Mouse (Mus musculus) limb, embryonic 15.5 days (tissue): ENCODE measurements around the gene Rbm8a. TPM values are rescaled to one million over a fixed set of nuclear protein-coding genes. Genes with fewer than 3 reads are reported as not detected.
"Not testable (repeated sequence)": the region's sequence is repeated elsewhere in the genome, so short reads cannot be mapped to it uniquely, and the experiment has no call there.

Experiments used
- ATAC-seq: fragments of 200-750 bp; cut with Nextera tagmentation; 2 replicates; pipeline ENCODE4 v1.8.0; 2017; ENCODE audit warnings: low read depth, moderate TSS enrichment; ENCODE audit not compliant: insufficient number of reproducible peaks, low FRiP score, low TSS enrichment
- H3K27ac ChIP-seq: fragments of 300-500 bp; sonication (generic); 2 replicates; pipeline ENCODE4 v1.5.1; 2015; ENCODE audit warnings: moderate library complexity, mild to moderate bottlenecking, inconsistent platforms
- H3K27me3 ChIP-seq: fragments of 300-500 bp; sonication (generic); 2 replicates; pipeline ENCODE4 v1.6.1; 2015; ENCODE audit warnings: inconsistent platforms
- H3K36me3 ChIP-seq: fragments of 300-500 bp; sonication (generic); 2 replicates; pipeline ENCODE4 v1.6.1; 2015; ENCODE audit warnings: inconsistent platforms
- H3K4me1 ChIP-seq: fragments of 300-500 bp; sonication (generic); 2 replicates; pipeline ENCODE4 v1.6.1; 2015; ENCODE audit warnings: inconsistent platforms
- H3K4me2 ChIP-seq: fragments of 300-500 bp; sonication (generic); 2 replicates; pipeline ENCODE4 v1.6.1; 2015; ENCODE audit warnings: mild to moderate bottlenecking, inconsistent platforms
- H3K4me3 ChIP-seq: fragments of 300-500 bp; sonication (generic); 2 replicates; pipeline ENCODE4 v1.5.1; 2015; ENCODE audit warnings: mild to moderate bottlenecking, inconsistent platforms
- H3K9ac ChIP-seq: fragments of 300-500 bp; sonication (generic); 2 replicates; pipeline ENCODE4 v1.6.1; 2015; ENCODE audit warnings: inconsistent platforms
- H3K9me3 ChIP-seq: fragments of 300-500 bp; sonication (generic); 2 replicates; pipeline ENCODE4 v1.6.1; 2016; ENCODE audit warnings: inconsistent platforms
- WGBS: fragments of 180-500 bp; shearing (Covaris S2); methylation state at CpG from one replicate; pipeline ENCODE4 v1.1.7; 2015; 5-methylcytosine and 5-hydroxymethylcytosine counted together
- polyA plus RNA-seq: library from polyadenylated mRNA; unstranded; fragments of >200 nt; fragmentation: Nextera tagmentation; extraction: Ambion mirVana; gene quantifications from 2 replicates; pipeline ENCODE4 v1.2.1, GENCODE M21; 2015

Rbm8a gene
- polyA plus RNA-seq, 1 experiment from 2014 or later, result 102 TPM

DNA sequence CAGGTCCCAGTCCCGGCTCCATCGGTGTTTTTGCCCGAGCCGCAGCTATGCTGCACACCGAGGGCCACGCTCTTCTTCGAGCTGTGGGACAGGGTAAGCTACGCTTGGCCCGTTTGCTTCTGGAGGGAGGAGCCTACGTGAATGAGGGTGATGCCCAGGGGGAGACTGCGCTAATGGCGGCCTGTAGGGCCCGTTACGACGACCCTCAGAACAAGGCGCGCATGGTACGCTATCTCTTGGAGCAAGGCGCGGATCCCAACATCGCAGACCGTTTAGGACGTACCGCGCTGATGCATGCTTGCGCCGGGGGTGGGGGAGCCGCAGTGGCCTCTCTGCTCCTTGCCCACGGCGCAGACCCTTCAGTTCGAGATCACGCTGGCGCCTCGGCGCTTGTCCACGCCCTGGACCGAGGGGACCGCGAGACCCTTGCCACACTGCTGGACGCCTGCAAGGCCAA is 32.3 kb upstream of the Rbm8a start:
- Histone ChIP-seq H3K9ac (peak overlapping the region; percentile 60), H3K4me3 (peak overlapping the region; percentile 55), H3K9me3 (no peaks in the 10 kb centered on the region), H3K4me1 (peaks cover 48% of the 10 kb centered on the region), H3K36me3 (no peaks in the 10 kb centered on the region), H3K4me2 (peak overlapping the region; percentile 95), H3K27me3 (peaks cover 9% of the 10 kb centered on the region; the same call in 1 of the 2 replicates), H3K27ac (peak overlapping the region; percentile 74)
- ATAC-seq, result no peak
- under 1% methylated on average over 40 of the region's 40 CpGs for WGBS

DNA sequence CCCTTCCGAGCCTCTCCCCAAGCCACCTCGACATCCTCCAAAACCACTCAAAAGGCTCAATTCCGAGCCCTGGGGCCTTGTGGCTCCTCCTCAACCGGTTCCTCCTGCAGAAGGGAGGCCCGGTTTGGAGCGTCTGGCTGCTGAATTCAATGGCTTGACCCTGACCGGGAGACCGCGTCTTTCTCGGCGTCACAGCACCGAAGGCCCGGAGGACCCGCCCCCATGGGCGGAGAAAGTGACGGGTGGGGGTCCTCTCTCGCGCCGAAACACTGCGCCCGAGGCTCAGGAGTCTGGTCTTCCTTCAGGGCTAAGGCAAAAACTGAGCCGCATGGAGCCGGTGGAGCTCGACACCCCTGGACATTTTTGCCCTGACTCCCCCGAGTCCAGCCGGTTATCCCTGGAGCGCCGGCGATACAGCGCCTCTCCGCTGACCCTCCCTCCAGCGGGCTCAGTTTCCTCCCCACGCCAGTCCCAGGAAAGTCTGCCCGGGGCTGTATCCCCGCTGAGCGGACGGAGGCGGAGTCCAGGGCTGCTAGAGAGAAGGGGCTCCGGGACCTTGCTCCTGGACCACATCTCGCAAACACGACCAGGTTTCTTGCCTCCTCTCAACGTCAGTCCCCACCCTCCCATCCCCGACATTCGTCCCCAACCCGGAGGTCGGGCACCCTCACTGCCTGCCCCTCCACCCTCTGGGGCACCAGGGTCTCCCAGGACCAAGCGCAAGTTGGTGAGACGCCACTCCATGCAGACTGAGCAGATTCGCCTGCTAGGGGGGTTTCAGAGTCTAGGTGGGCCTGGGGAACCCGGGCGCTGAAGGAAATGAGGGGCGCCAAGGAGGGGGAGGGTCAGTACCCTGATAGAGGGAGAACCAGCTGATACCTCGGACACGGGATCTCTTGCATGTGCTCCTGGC is 31.3 kb upstream of the Rbm8a start:
- Histone ChIP-seq H3K4me1 (peaks cover 54% of the 10 kb centered on the region), H3K27me3 (peaks cover 9% of the 10 kb centered on the region; the same call in 1 of the 2 replicates), H3K4me3 (peak overlapping the region; percentile 55), H3K9me3 (no peaks in the 10 kb centered on the region), H3K9ac (peak overlapping the region; percentile 60), H3K27ac (peak overlapping the region; percentile 74), H3K4me2 (peak overlapping the region; percentile 95), H3K36me3 (no peaks in the 10 kb centered on the region)
- 2% methylated on average over 54 of the region's 54 CpGs for WGBS
- ATAC-seq, result no peak

DNA sequence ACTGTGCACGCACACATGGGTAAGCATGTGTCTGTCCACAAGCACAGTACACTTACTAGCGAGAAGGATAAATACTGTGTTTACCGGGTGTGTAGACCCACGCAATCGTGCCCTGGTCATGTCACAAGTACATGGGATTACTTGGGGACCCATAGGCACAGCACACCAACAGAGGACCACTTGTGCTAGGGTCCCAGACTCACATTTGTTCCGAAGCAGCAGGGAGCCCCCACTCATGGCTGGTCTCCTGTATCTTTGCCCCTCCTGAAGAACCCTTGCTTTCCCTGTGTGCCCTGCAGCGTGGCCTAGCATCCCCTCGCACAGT is 30.7 kb upstream of the Rbm8a start:
- H3K27ac ChIP-seq, result no peak overlapping the region
- peaks cover 60% of the 10 kb centered on the region for H3K4me1 ChIP-seq
- no peak for ATAC-seq
- H3K9ac ChIP-seq, result no peak overlapping the region
- no peaks in the 10 kb centered on the region for H3K36me3 ChIP-seq
- H3K9me3 ChIP-seq, result no peaks in the 10 kb centered on the region
- H3K4me2 ChIP-seq, result peak overlapping the region; percentile 95; the same call in 1 of the 2 replicates
- peaks cover 9% of the 10 kb centered on the region; the same call in 1 of the 2 replicates for H3K27me3 ChIP-seq
- 59% methylated on average over 8 of the region's 8 CpGs for WGBS
- H3K4me3 ChIP-seq, result peak overlapping the region; percentile 55

DNA sequence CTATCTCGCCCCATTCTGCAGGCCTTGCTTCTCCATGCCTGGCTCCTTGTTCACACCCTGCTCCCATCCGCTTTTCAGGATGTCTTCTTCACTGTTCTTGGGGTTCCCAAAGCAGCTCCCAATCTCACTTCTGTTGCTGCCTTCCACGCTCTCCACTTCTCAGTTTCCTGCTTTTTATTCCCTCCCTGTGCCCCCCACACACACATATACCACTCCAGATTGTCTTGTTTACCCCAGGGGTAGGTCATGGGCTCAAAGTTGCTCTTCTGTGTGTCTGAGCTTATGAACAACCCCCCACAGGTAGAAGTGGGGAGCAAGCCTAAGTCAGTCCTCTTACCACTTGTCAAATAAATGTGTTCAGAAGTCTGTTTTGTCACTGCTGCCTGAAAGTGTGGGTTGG is 30.3 kb upstream of the Rbm8a start:
- Histone ChIP-seq H3K9me3 (no peaks in the 10 kb centered on the region), H3K9ac (no peak overlapping the region), H3K27ac (no peak overlapping the region), H3K27me3 (peaks cover 9% of the 10 kb centered on the region; the same call in 1 of the 2 replicates), H3K36me3 (0 out of 2 replicates have a peak, but pooled peaks cover 3% of the 10 kb centered on the region), H3K4me2 (no peak overlapping the region), H3K4me3 (no peak overlapping the region), H3K4me1 (peaks cover 64% of the 10 kb centered on the region)
- WGBS, result 74% methylated on average over 3 of the region's 3 CpGs
- no peak for ATAC-seq

DNA sequence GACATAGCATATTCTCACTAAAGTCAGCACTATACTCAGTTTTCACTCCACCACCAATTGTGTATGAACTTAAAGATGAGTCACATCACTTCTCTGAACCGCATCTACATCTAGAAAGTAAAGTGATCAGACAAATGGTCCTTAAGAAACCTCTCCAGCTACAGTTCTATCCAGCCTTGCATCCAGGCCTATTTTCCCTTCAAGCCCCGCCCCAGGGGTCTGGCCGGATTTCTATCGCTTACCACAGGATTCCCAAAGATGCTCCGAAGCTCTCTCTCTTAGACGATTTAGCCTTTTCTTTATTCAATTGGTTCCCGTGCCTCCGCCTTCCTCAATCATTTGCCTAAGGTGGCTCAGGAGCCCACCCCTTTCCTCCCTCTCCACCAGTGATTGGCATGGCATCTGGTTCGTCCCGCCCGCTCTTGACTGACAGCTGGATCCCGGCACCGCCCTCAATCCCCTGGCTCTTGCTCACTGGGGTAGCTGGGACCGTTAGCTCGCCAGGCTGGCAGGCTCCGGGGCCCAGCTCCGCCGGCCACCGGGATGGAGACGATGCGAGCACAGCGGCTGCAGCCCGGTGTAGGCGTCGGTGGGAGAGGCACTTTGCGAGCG is 29.0 kb upstream of the Rbm8a start, which contains the start of gene Lix1l:
Lix1l (plus strand) TSS at position 511 of the 612 bp plus-strand sequence.
- Histone ChIP-seq H3K4me1 (peaks cover 67% of the 10 kb centered on the region), H3K4me3 (peak within 1 kb of the TSS; percentile 65), H3K27ac (peak within 1 kb of the TSS; percentile 98), H3K9me3 (no peaks in the 10 kb centered on the region), H3K36me3 (0 out of 2 replicates have a peak, but pooled peaks cover 3% of the 10 kb centered on the region), H3K4me2 (peak within 1 kb of the TSS; percentile 58), H3K9ac (peak within 1 kb of the TSS; percentile 79), H3K27me3 (peaks cover 9% of the 10 kb centered on the region; the same call in 1 of the 2 replicates)
- under 1% methylated on average over 27 of the region's 27 CpGs for WGBS
- peak; percentile 93 for ATAC-seq

DNA sequence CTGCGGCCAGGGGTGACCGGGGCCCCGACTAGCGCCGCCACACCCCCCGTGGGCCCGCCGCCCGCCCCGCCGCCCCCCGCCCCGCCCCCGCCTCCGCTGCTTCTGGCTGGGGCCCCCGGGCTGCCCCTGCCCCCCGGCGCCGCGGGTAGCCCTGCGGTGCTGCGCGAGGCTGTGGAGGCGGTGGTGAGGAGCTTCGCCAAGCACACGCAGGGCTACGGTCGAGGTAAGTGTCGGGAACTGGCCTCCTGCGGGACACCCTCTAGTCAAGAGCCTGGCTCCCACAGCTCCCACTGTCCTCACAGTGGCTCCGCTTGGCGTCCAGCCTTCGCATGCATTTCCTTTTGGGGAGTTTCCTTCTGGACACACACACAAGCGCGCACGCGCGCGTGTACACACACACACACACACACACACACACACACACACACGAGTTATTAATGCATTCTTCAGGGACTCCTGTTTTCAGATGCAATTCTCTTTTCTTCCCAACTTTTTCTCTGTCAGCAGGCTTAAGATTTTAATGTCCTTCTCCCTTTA is 28.4 kb upstream of the Rbm8a start:
- H3K36me3 ChIP-seq, result 0 out of 2 replicates have a peak, but pooled peaks cover 3% of the 10 kb centered on the region
- peak overlapping the region; percentile 58 for H3K4me2 ChIP-seq
- peaks cover 62% of the 10 kb centered on the region for H3K4me1 ChIP-seq
- no peaks in the 10 kb centered on the region for H3K9me3 ChIP-seq
- H3K9ac ChIP-seq, result peak overlapping the region; percentile 79
- 0% methylated on average over 34 of the region's 40 CpGs for WGBS
- H3K4me3 ChIP-seq, result peak overlapping the region; percentile 65
- H3K27ac ChIP-seq, result peak overlapping the region; percentile 98
- peaks cover 9% of the 10 kb centered on the region; the same call in 1 of the 2 replicates for H3K27me3 ChIP-seq
- peak; percentile 68 for ATAC-seq

DNA sequence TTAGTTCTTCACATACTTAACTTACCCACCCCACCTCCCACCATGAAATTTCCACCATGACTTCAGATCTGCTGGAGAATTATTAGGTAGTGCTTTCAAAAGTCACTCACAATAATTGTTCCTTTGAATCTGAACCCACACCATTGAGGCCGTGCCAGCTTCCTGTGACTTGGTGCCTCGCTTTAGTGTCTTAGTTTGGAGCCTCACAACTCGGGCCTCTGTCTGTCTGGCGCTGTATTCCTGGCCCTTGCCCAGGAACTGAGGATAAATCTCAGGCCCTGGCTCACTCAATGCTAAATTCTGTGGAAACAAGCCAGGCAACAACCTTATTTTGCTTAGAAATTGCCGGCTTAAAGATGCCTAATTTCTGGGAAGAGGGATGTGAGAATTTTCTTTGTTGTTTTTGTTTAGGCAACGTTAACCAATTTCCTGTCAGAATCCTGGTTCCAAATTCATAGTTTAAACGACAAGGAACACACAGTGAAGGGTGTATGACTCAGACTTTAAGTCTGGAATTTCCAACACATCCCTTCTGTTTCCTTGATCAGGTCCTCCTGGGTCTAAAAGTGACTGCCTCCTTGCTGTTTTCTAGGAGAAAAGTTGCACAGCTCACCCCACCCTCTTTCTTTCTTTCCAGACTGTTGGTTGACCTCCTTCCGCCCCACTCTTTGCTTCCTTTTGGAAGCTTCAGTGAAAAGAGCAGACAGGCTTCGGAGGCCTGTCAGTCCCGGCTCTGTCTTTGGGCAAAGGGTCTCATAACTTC is 27.6 kb upstream of the Rbm8a start:
- Histone ChIP-seq H3K9ac (peak overlapping the region; percentile 79; the same call in 1 of the 2 replicates), H3K9me3 (no peaks in the 10 kb centered on the region), H3K36me3 (0 out of 2 replicates have a peak, but pooled peaks cover 3% of the 10 kb centered on the region), H3K4me3 (peak overlapping the region; percentile 65), H3K27ac (peak overlapping the region; percentile 98), H3K4me1 (peaks cover 54% of the 10 kb centered on the region), H3K4me2 (peak overlapping the region; percentile 58), H3K27me3 (0 out of 2 replicates have a peak, but pooled peaks cover 4% of the 10 kb centered on the region)
- ATAC-seq, result no peak
- WGBS, result 18% methylated on average over 10 of the region's 10 CpGs

DNA sequence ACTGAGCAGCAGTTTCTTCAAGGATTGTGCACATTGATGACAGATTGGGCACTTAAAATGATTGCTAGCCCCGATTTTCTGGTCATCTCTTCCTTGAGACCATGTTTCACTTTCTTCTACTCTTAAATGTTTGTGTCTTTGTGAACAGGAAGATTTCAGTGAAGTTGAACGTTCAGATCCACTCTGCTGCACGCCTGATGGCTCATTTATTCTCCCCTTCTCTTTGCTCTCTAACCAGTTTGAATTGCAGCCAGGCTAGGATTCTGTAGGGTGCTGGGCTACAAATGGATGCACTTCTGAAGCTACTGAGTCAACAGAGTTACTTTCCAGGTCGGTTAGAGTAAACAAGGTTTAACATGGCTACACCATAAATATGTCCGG is 27.0 kb upstream of the Rbm8a start:
- no peak for ATAC-seq

DNA sequence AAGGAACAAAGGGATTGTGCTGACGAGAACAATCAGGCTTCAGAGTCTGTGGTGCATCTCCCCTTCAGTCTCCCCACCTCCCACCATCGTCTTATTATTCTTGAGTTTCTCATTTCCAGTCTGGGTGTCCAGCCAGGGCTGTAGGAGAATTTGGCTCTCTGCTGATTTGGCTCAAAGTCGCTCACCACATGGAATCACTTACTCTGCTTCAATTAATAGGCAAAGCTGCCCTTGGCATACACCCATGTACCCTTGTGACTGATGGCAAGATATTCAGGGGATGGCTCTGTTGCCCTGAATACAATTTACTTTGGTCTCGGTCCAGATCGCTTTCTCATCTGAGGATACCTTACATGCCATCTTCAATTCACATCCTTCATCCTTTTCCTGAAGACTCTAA is 26.4 kb upstream of the Rbm8a start:
- Histone ChIP-seq H3K9ac (0 out of 2 replicates have a peak overlapping the region, but pooled peaks have one; percentile 4), H3K4me3 (peak overlapping the region; percentile 65), H3K36me3 (peaks cover 4% of the 10 kb centered on the region; the same call in 1 of the 2 replicates), H3K27me3 (0 out of 2 replicates have a peak, but pooled peaks cover 4% of the 10 kb centered on the region), H3K9me3 (no peaks in the 10 kb centered on the region), H3K4me1 (peaks cover 42% of the 10 kb centered on the region), H3K4me2 (peak overlapping the region; percentile 58), H3K27ac (peak overlapping the region; percentile 98)
- ATAC-seq, result no peak
- WGBS, result 49% methylated on average over 5 of the region's 5 CpGs

More for the DNA sequence above, 27.0 kb upstream of the Rbm8a start:
- Histone ChIP-seq H3K27ac (peak overlapping the region; percentile 98), H3K4me3 (peak overlapping the region; percentile 65), H3K27me3 (0 out of 2 replicates have a peak, but pooled peaks cover 4% of the 10 kb centered on the region), H3K36me3 (0 out of 2 replicates have a peak, but pooled peaks cover 3% of the 10 kb centered on the region), H3K9ac (0 out of 2 replicates have a peak overlapping the region, but pooled peaks have one; percentile 79), H3K4me2 (peak overlapping the region; percentile 58), H3K9me3 (no peaks in the 10 kb centered on the region), H3K4me1 (peaks cover 48% of the 10 kb centered on the region)
- 35% methylated on average over 5 of the region's 5 CpGs for WGBS

DNA sequence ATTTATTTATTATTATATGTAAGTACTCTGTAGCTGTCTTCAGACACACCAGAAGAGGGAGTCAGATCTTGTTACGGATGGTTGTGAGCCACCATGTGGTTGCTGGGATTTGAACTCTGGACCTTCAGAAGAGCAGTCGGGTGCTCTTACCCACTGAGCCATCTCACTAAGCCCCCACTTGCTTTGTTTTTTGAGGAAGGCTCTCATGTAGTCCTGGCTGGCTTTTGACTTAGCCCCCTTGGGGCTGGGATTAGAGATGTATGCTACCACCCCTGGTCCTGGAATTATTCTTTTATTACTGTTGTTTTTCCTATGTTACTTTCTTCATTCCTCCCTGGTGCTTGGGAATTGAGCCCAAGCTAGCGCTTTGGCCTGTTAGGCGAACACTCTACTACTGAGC is 23.7 kb upstream of the Rbm8a start:
- Histone ChIP-seq H3K4me1 (peaks cover 28% of the 10 kb centered on the region), H3K36me3 (peaks cover 10% of the 10 kb centered on the region; the same call in 1 of the 2 replicates)
- not testable (repeated sequence) for H3K27me3 ChIP-seq, H3K27ac ChIP-seq, H3K4me2 ChIP-seq, ATAC-seq, H3K9me3 ChIP-seq, H3K9ac ChIP-seq, H3K4me3 ChIP-seq
- 86% methylated on average over 4 of the region's 4 CpGs for WGBS

DNA sequence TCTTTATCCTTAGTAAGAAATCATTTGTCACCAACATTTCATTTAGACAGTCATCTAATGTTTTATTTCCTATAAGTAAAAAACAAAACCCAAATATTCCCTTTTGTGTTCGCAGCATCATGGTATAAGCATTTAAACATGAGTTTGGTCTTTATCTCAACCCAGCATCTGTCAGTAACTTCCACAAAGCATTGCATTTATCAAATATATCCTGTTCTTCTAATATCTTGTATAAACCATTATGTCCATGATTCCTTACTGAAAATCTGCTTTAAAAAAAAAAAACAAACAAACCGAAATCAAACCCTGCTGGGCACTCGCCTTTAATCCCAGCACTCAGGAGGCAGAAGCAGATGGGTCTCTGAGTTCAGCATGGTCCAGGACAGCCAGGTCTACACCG is 23.1 kb upstream of the Rbm8a start:
- WGBS, result 88% methylated on average over 4 of the region's 4 CpGs
- Histone ChIP-seq H3K4me2 (no peak overlapping the region), H3K4me1 (peaks cover 28% of the 10 kb centered on the region), H3K27ac (no peak overlapping the region), H3K4me3 (no peak overlapping the region), H3K27me3 (no peaks in the 10 kb centered on the region), H3K9ac (no peak overlapping the region), H3K9me3 (no peaks in the 10 kb centered on the region), H3K36me3 (peaks cover 10% of the 10 kb centered on the region; the same call in 1 of the 2 replicates)
- ATAC-seq, result no peak
